Comparison of ENCODE assay signal across 8 mouse cellular contexts in the genomic region with DNA sequence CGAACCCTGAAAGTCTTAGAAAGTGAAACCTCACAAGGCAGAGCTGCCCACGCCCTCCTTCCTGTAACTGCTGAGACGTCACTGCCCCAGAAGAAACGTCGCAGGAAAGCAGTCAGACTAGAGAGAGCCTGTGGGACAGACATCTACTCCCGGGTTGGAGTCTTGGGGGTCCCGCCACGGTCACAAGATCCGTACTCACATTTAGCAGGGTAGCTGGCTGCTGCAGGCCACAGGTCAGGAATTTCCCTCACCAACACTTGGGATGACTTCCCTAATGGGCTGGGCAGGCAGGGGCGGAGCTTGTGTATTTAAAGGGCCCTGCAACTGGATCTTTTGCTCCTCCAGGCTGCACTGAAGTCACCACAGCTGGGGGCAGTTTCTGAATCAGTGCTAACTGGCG. TPM values are rescaled to one million over a fixed set of nuclear protein-coding genes. Genes with fewer than 3 reads are reported as not detected.
A peak's percentile ranks its signal among the peaks of the same experiment; 100 is the strongest.
DNase-seq lines count a peak whose midpoint lies in the region; ATAC-seq lines count a peak whose summit lies in the region.

A gene (minus strand): TSS at position 302 of the 400 bp plus-strand sequence.

- peak within 1 kb of the TSS; percentile 48 for H3K4me3 ChIP-seq in intestine, embryonic 16.5 days (ENCODE audit: low read length)
- peak within 1 kb of the TSS; percentile 70 for H3K4me3 ChIP-seq in neural tube, embryonic 14.5 days (ENCODE audit: low read depth, low read length)

- peaks cover 8% of the 10 kb centered on the region; the same call in 1 of the 2 replicates for H3K36me3 ChIP-seq in intestine, embryonic 16.5 days (ENCODE audit: control insufficient read depth, insufficient read depth, low read length)
- H3K36me3 ChIP-seq in neural tube, embryonic 14.5 days (ENCODE audit: control insufficient read depth, insufficient read depth, low read length) = peaks cover 2% of the 10 kb centered on the region; the same call in 1 of the 2 replicates

- H3K27me3 ChIP-seq in intestine, embryonic 16.5 days (replicated peaks; ENCODE audit: control insufficient read depth, insufficient read depth, low read length) = no peaks in the 10 kb centered on the region
- no peaks in the 10 kb centered on the region for H3K27me3 ChIP-seq in neural tube, embryonic 14.5 days (ENCODE audit: control insufficient read depth, insufficient read depth, low read length)

- DNase-seq in A20 (ENCODE audit: low read depth, low spot score) = peak; percentile 85
- peak; percentile 76 for DNase-seq in T-cell, adult 2 months (ENCODE audit: low spot score)
- DNase-seq in embryo, embryonic 11 days = peak; percentile 64
- DNase-seq in lung, adult 18-20 months = peak; percentile 83 to 86
- DNase-seq in right cerebral cortex, postnatal 14 days = no peak

- H3K9me3 ChIP-seq in intestine, embryonic 16.5 days (ENCODE audit: control insufficient read depth, low read length) = no peaks in the 10 kb centered on the region
- H3K9me3 ChIP-seq in neural tube, embryonic 14.5 days (ENCODE audit: control insufficient read depth, low read length) = no peaks in the 10 kb centered on the region

- WGBS in intestine, embryonic 16.5 days = 23% methylated on average over 11 of the region's 11 CpGs
- WGBS in neural tube, embryonic 14.5 days = 62% methylated on average over 11 of the region's 11 CpGs

- H3K4me2 ChIP-seq in intestine, embryonic 16.5 days (ENCODE audit: low read depth, low read length) = peak within 1 kb of the TSS; percentile 55
- H3K4me2 ChIP-seq in neural tube, embryonic 14.5 days (ENCODE audit: low read depth, low read length) = peak within 1 kb of the TSS; percentile 98

- H3K4me1 ChIP-seq in intestine, embryonic 16.5 days (ENCODE audit: control insufficient read depth, insufficient read depth, low read length) = peaks cover 40% of the 10 kb centered on the region
- peaks cover 24% of the 10 kb centered on the region for H3K4me1 ChIP-seq in neural tube, embryonic 14.5 days (ENCODE audit: control insufficient read depth, insufficient read depth, low read length)

- peak; percentile 26 for ATAC-seq in granulocyte monocyte progenitor cell, adult 5-6 weeks (replicated peaks; ENCODE audit: poor library complexity, severe bottlenecking)
- ATAC-seq in intestine, embryonic 16.5 days = no peak
- ATAC-seq in neural tube, embryonic 14.5 days (ENCODE audit: low read depth) = no peak

- H3K9ac ChIP-seq in intestine, embryonic 16.5 days (ENCODE audit: low read depth, low read length) = peak within 1 kb of the TSS; percentile 64
- H3K9ac ChIP-seq in neural tube, embryonic 14.5 days (replicated peaks; ENCODE audit: low read depth, low read length) = no peak within 1 kb of the TSS; the same call in 1 of the 2 replicates

- peak within 1 kb of the TSS; percentile 34; the same call in 1 of the 2 replicates for H3K27ac ChIP-seq in intestine, embryonic 16.5 days (ENCODE audit: low read length)
- no peak within 1 kb of the TSS for H3K27ac ChIP-seq in neural tube, embryonic 14.5 days (ENCODE audit: low read depth, low read length)

RNA-seq across cellular contexts. Expression of the gene that starts here (rescaled TPM):
- total RNA-seq in granulocyte monocyte progenitor cell, adult 5-6 weeks (2014; fragmentation: Nextera tagmentation) = 9.8 and 13.1 TPM in 2 replicates
- 17.7 and 22.1 TPM in 2 replicates for total RNA-seq in granulocyte monocyte progenitor cell, adult 5-6 weeks (2017)
- polyA plus RNA-seq in intestine, embryonic 16.5 days (2015; fragmentation: Nextera tagmentation; extraction: Ambion mirVana) = 73.7 and 84.9 TPM in 2 replicates
- 2.4 and 4.8 TPM in 2 replicates for polyA plus RNA-seq in neural tube, embryonic 14.5 days (2014; fragmentation: Nextera tagmentation; extraction: Ambion mirVana)

Comparison
In these comparisons a context has a peak if more than half of its experiments do, and no peak if none do; other contexts are left out.
1. RNA of the gene that starts here (polyA plus RNA-seq): 73.7 to 84.9 TPM in intestine, embryonic 16.5 days; 2.4 to 4.8 TPM in neural tube, embryonic 14.5 days; every median in the first group is over 10 times any median in the second.